Mouse (Mus musculus) forebrain, postnatal 0 days (tissue): ENCODE measurements around the gene Commd6. TPM values are rescaled to one million over a fixed set of nuclear protein-coding genes. Genes with fewer than 3 reads are reported as not detected.
A peak's percentile ranks its signal among the peaks of the same experiment; 100 is the strongest.

Experiments
- ATAC-seq: fragments of 200-750 bp; cut with Nextera tagmentation; 2 replicates; pipeline ENCODE4 v1.8.0; 2017; ENCODE audit warnings: mild to moderate bottlenecking, moderate library complexity
- DNase-seq: peaks from one replicate; pipeline ENCODE4 v3.0.0-alpha.2; 2015
- H3K27ac ChIP-seq: fragments of 300-500 bp; sonication (generic); 2 replicates; pipeline ENCODE4 v1.5.1; 2014; ENCODE audit warnings: low read depth, mild to moderate bottlenecking, antibody characterized with exemption, low read length, moderate library complexity, mixed read lengths
- H3K27me3 ChIP-seq: fragments of 300-500 bp; sonication (generic); 2 replicates; pipeline ENCODE4 v1.6.1; 2014; ENCODE audit warnings: mild to moderate bottlenecking, low read length, mixed read lengths; ENCODE audit not compliant: insufficient read depth
- H3K36me3 ChIP-seq: fragments of 300-500 bp; sonication (generic); 2 replicates; pipeline ENCODE4 v1.6.1; 2014; ENCODE audit warnings: mild to moderate bottlenecking, moderate library complexity; ENCODE audit not compliant: insufficient read depth
- H3K4me1 ChIP-seq: fragments of 300-500 bp; sonication (generic); 2 replicates; pipeline ENCODE4 v1.6.1; 2014; ENCODE audit warnings: antibody characterized with exemption; ENCODE audit not compliant: insufficient read depth
- H3K4me2 ChIP-seq: fragments of 300-500 bp; sonication (generic); 2 replicates; pipeline ENCODE4 v1.6.1; 2014; ENCODE audit warnings: low read depth, mild to moderate bottlenecking, moderate library complexity
- H3K4me3 ChIP-seq: fragments of 300-500 bp; sonication (generic); 2 replicates; pipeline ENCODE4 v1.5.1; 2014; ENCODE audit warnings: low read depth, low read length, mixed read lengths
- H3K9ac ChIP-seq: fragments of 300-500 bp; sonication (generic); 2 replicates; pipeline ENCODE4 v1.6.1; 2014; ENCODE audit warnings: mild to moderate bottlenecking
- H3K9me3 ChIP-seq: fragments of 300-500 bp; sonication (generic); 2 replicates; pipeline ENCODE4 v1.6.1; 2016; ENCODE audit warnings: low read length
- CTCF ChIP-seq: sonication (generic); IDR thresholded peaks from 2 replicates; pipeline ENCODE4 v1.5.1; 2016; ENCODE audit warnings: antibody characterized with exemption, control low read depth, low read depth
- WGBS: fragments of 180-500 bp; shearing (Covaris S2); extraction: QIAGEN DNeasy Blood & Tissue Kit; methylation state at CpG from one replicate; pipeline ENCODE4 v1.1.7; 2014; 5-methylcytosine and 5-hydroxymethylcytosine counted together
- polyA plus RNA-seq: library from polyadenylated mRNA; unstranded; fragments of >200 nt; fragmentation: Nextera tagmentation; extraction: Ambion mirVana; gene quantifications from 2 replicates; pipeline ENCODE4 v1.2.1, GENCODE M21; 2015
- total RNA-seq: library from RNA; depleted of rRNA; stranded (reverse); fragments of >200 nt; gene quantifications from 2 replicates; pipeline ENCODE4 v1.2.3, GENCODE M21; 2014

Gene Commd6
- total and polyA plus RNA-seq, 2 experiments from 2014 or later = 44.9 to 71.4 TPM

DNA sequence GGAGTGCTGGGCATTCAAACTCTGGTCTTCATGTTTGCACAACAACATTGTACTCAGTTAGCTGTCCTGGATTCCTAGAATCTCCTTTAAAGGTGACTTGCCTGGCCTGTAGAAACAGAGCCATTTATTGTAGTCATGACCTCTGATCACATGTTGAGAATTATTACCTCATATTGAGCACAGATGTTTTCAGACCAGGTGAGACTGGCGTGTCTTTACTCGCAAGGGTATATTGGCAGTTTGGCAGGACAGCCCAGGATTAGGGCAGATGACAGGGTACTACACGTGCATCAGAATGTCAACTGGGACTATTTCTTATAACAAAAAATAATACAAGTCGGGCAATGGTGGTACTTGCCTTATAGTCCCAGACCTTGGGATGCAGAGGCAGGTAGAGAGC lies 10.1 kb upstream of the Commd6 start:
- TF ChIP-seq CTCF = no peak
- whole genome bisulfite sequencing = 91% methylated on average over 4 of the region's 4 CpGs
- Histone ChIP-seq H3K27ac (no peak overlapping the region), H3K4me3 (no peak overlapping the region), H3K4me1 (peaks cover 9% of the 10 kb centered on the region; the same call in 1 of the 2 replicates), H3K9me3 (no peaks in the 10 kb centered on the region), H3K4me2 (no peak overlapping the region), H3K36me3 (no peaks in the 10 kb centered on the region), H3K9ac (no peak overlapping the region), H3K27me3 (no peaks in the 10 kb centered on the region)
- DNase-seq = no peak
- ATAC-seq = no peak

- Histone ChIP-seq H3K36me3 (no peaks in the 10 kb centered on the region), H3K4me3 (no peak overlapping the region), H3K27ac (no peak overlapping the region), H3K9me3 (no peaks in the 10 kb centered on the region), H3K4me2 (no peak overlapping the region), H3K9ac (no peak overlapping the region), H3K4me1 (no peaks in the 10 kb centered on the region), H3K27me3 (no peaks in the 10 kb centered on the region)
- ATAC-seq = no peak
- DNase-seq = no peak
- TF ChIP-seq CTCF = no peak
- WGBS = 90% methylated on average over 1 of the region's 1 CpGs
Measured at GRCm38 (mm10) chr14:101644948-101645347, 4.5 kb upstream of the Commd6 start.

GRCm38 (mm10) chr14:101637381-101637780 lies 3.1 kb downstream of the Commd6 start:
- 89% methylated on average over 6 of the region's 6 CpGs for WGBS
- ATAC-seq = no peak

GRCm38 (mm10) chr14:101635765-101636164 lies 4.7 kb downstream of the Commd6 start:
- H3K27me3 ChIP-seq = no peaks in the 10 kb centered on the region
- peaks cover 11% of the 10 kb centered on the region; the same call in 1 of the 2 replicates for H3K36me3 ChIP-seq
- H3K9ac ChIP-seq = no peak overlapping the region
- no peak overlapping the region for H3K27ac ChIP-seq
- no peak overlapping the region for H3K4me2 ChIP-seq
- 93% methylated on average over 1 of the region's 1 CpGs for WGBS
- H3K9me3 ChIP-seq = no peaks in the 10 kb centered on the region
- DNase-seq (no peak), ATAC-seq (no peak)
- peak; percentile 31 for TF ChIP-seq CTCF
- H3K4me1 ChIP-seq = no peaks in the 10 kb centered on the region
- no peak overlapping the region for H3K4me3 ChIP-seq

More at GRCm38 (mm10) chr14:101637381-101637780, 3.1 kb downstream of the Commd6 start:
- Histone ChIP-seq H3K4me1 (no peaks in the 10 kb centered on the region), H3K4me3 (no peak overlapping the region), H3K9ac (no peak overlapping the region), H3K27me3 (no peaks in the 10 kb centered on the region), H3K27ac (no peak overlapping the region), H3K4me2 (no peak overlapping the region), H3K9me3 (no peaks in the 10 kb centered on the region), H3K36me3 (peaks cover 7% of the 10 kb centered on the region; the same call in 1 of the 2 replicates)
- DNase-seq = no peak
- TF ChIP-seq CTCF = no peak

GRCm38 (mm10) chr14:101630548-101630947 lies 9.9 kb downstream of the Commd6 start:
- no peak for TF ChIP-seq CTCF
- H3K4me2 ChIP-seq = no peak overlapping the region
- H3K27ac ChIP-seq = no peak overlapping the region
- DNase-seq (no peak), ATAC-seq (no peak)
- H3K4me1 ChIP-seq = no peaks in the 10 kb centered on the region
- H3K4me3 ChIP-seq = no peak overlapping the region
- peaks cover 11% of the 10 kb centered on the region; the same call in 1 of the 2 replicates for H3K36me3 ChIP-seq
- no peaks in the 10 kb centered on the region for H3K9me3 ChIP-seq
- no peak overlapping the region for H3K9ac ChIP-seq
- H3K27me3 ChIP-seq = no peaks in the 10 kb centered on the region
- 90% methylated on average over 2 of the region's 2 CpGs for WGBS

- Histone ChIP-seq H3K27me3 (no peaks in the 10 kb centered on the region), H3K9ac (no peak overlapping the region), H3K4me1 (no peaks in the 10 kb centered on the region), H3K36me3 (no peaks in the 10 kb centered on the region), H3K4me2 (no peak overlapping the region), H3K9me3 (no peaks in the 10 kb centered on the region), H3K4me3 (no peak overlapping the region), H3K27ac (no peak overlapping the region)
- 91% methylated on average over 5 of the region's 5 CpGs for WGBS
- no peak for TF ChIP-seq CTCF
- DNase-seq (no peak), ATAC-seq (no peak)
Measured at GRCm38 (mm10) chr14:101617680-101618079, 22.8 kb downstream of the Commd6 start.

DNA sequence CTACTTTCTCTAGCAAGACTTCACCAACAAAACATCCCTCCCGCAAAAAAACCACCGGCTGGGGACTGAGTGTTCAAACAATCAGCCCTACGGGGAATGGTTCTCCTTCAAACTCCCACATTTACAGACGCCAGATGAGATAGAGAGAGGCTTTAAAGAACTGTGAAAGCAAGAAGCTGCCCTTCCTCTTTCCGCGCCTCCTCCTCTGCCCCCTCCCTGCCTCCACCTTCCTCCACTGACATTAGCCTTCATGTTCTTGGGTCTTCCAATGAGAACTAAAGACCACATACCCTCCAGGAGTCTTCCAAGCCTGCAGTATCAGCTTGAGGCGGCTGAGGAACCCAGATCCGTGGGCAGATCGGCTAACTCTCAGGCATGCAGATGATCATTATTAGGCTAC lies 24.3 kb downstream of the Commd6 start:
- Histone ChIP-seq H3K27me3 (no peaks in the 10 kb centered on the region), H3K9ac (no peak overlapping the region), H3K4me3 (no peak overlapping the region), H3K36me3 (no peaks in the 10 kb centered on the region), H3K4me2 (no peak overlapping the region), H3K9me3 (no peaks in the 10 kb centered on the region), H3K27ac (no peak overlapping the region), H3K4me1 (no peaks in the 10 kb centered on the region)
- DNase-seq (no peak), ATAC-seq (no peak)
- 84% methylated on average over 9 of the region's 9 CpGs for WGBS
- TF ChIP-seq CTCF = no peak
